22 mouse cellular contexts compared by ENCODE assay signal in genomic region chr1:38454921-38455320, GRCm38 (mm10).
"Had no signal": no experiment of that assay in that cellular context is flagged by ENCODE, and none has a peak within 500 bp of the region (broad histone marks: within the 10 kb centered on the region; RNA-seq: fewer than 3 reads in every experiment).

No protein-coding gene starts in this region.

- H3K36me3 ChIP-seq: hindbrain, embryonic 13.5 days; hindbrain, embryonic 15.5 days; kidney, embryonic 15.5 days; limb, embryonic 13.5 days; limb, embryonic 15.5 days; liver, embryonic 13.5 days had no signal

- ATAC-seq: hindbrain, postnatal 0 days; intestine, embryonic 16.5 days had no signal

- H3K9me3 ChIP-seq: hindbrain, embryonic 13.5 days; hindbrain, embryonic 15.5 days; kidney, embryonic 15.5 days; limb, embryonic 13.5 days; limb, embryonic 15.5 days; liver, embryonic 13.5 days had no signal

- H3K9ac ChIP-seq: hindbrain, embryonic 13.5 days; hindbrain, embryonic 15.5 days; kidney, embryonic 15.5 days; limb, embryonic 13.5 days; limb, embryonic 15.5 days; liver, embryonic 13.5 days had no signal

- H3K27me3 ChIP-seq: hindbrain, embryonic 13.5 days; hindbrain, embryonic 15.5 days; kidney, embryonic 15.5 days; limb, embryonic 13.5 days; limb, embryonic 15.5 days had no signal

- H3K27ac ChIP-seq: heart, adult 2 months; hindbrain, embryonic 13.5 days; hindbrain, embryonic 15.5 days; hindbrain, postnatal 0 days; kidney, embryonic 15.5 days; kidney, postnatal 0 days; limb, embryonic 13.5 days; limb, embryonic 15.5 days; liver, embryonic 13.5 days had no signal

- H3K4me3 ChIP-seq: heart, adult 2 months; hindbrain, embryonic 13.5 days; hindbrain, embryonic 15.5 days; kidney, embryonic 15.5 days; limb, embryonic 13.5 days; limb, embryonic 15.5 days; liver, embryonic 13.5 days had no signal

- H3K4me2 ChIP-seq: hindbrain, embryonic 13.5 days; hindbrain, embryonic 15.5 days; kidney, embryonic 15.5 days; limb, embryonic 13.5 days; limb, embryonic 15.5 days; liver, embryonic 11.5 days; liver, embryonic 13.5 days had no signal

- DNase-seq: gastrocnemius, postnatal 14 days; gastrocnemius, postnatal 36 days; heart, adult 2 months; heart, postnatal 10 days; kidney, adult 11 months; kidney, adult 2 months; kidney, adult 9 months; kidney, postnatal 14 days; kidney, postnatal 36 days; layer of hippocampus, adult 9-11 months; layer of hippocampus, postnatal 36 days; left cerebral cortex, postnatal 4 days; liver, embryonic 13.5 days had no signal
